ENCODE assay signal across 9 mouse cellular contexts in the genomic region with DNA sequence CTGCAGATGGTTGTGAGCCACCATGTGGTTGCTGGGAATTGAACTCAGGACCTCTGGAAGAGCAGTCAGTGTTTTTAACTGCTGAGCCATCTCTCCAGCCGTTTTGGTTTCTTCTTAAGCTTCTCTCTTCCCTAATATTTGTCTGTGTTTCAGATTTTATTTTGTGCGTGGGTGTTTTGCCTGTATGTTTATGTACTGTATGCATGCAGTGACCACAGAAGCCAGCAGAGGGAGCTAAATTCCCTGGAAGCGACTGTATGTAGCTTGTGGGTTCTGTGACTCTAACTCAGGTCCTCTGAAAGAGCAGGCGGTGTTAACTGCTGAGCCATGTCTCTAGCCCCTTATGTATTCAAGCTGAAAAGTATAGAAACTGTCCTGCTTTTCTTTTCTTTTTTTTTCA. TPM values are rescaled to one million over a fixed set of nuclear protein-coding genes. Genes with fewer than 3 reads are reported as not detected.
DNase-seq lines count a peak whose midpoint lies in the region; ATAC-seq and TF ChIP-seq lines count a peak whose summit lies in the region.
"Had no signal": no experiment of that assay in that cellular context is flagged by ENCODE, and none has a peak within 500 bp of the region (broad histone marks: within the 10 kb centered on the region; RNA-seq: fewer than 3 reads in every experiment).

No protein-coding gene starts in this region.

- TF ChIP-seq CTCF in intestine, postnatal 0 days (IDR thresholded peaks at IDR 0.05; ENCODE audit: low read depth), result peak; percentile 78

- no peaks in the 10 kb centered on the region for H3K36me3 ChIP-seq in intestine, postnatal 0 days (ENCODE audit: control insufficient read depth, insufficient read depth)
- no peaks in the 10 kb centered on the region for H3K36me3 ChIP-seq in intestine, embryonic 16.5 days (ENCODE audit: control insufficient read depth, insufficient read depth, low read length)

- no peaks in the 10 kb centered on the region for H3K27me3 ChIP-seq in intestine, postnatal 0 days (replicated peaks; ENCODE audit: control insufficient read depth, insufficient read depth, low read length)
- H3K27me3 ChIP-seq in intestine, embryonic 16.5 days (replicated peaks; ENCODE audit: control insufficient read depth, insufficient read depth, low read length), result no peaks in the 10 kb centered on the region

- no peaks in the 10 kb centered on the region; the same call in 1 of the 2 replicates for H3K4me1 ChIP-seq in intestine, postnatal 0 days (replicated peaks; ENCODE audit: control insufficient read depth, insufficient read depth, low read length)
- peaks cover 9% of the 10 kb centered on the region for H3K4me1 ChIP-seq in intestine, embryonic 16.5 days (ENCODE audit: control insufficient read depth, insufficient read depth, low read length)

- H3K4me2 ChIP-seq in intestine, postnatal 0 days (replicated peaks; ENCODE audit: low read depth), result no peak overlapping the region
- H3K4me2 ChIP-seq in intestine, embryonic 16.5 days (ENCODE audit: low read depth, low read length), result no peak overlapping the region

- H3K4me3 ChIP-seq in intestine, postnatal 0 days (ENCODE audit: low read depth, low read length), result no peak overlapping the region
- H3K4me3 ChIP-seq in intestine, embryonic 16.5 days (ENCODE audit: low read length), result no peak overlapping the region
- H3K4me3 ChIP-seq: myocyte had no signal

- DNase-seq in CD4-positive helper T cell, adult 2 months (ENCODE audit: low read depth, low spot score), result peak; percentile 84
- peak; percentile 88 for DNase-seq in R1 (ENCODE audit: low read depth, low spot score)
- peak; percentile 84 for DNase-seq in naive thymus-derived CD4-positive, alpha-beta T cell, adult 2 months (ENCODE audit: low read depth)
- DNase-seq in gastrocnemius, postnatal 25 days, result no peak
- DNase-seq in cerebellum, adult 9-11 months, result no peak

- H3K9ac ChIP-seq in intestine, postnatal 0 days (ENCODE audit: low read depth, low read length), result no peak overlapping the region
- H3K9ac ChIP-seq in intestine, embryonic 16.5 days (ENCODE audit: low read depth, low read length), result no peak overlapping the region

- H3K9me3 ChIP-seq in intestine, postnatal 0 days (ENCODE audit: control insufficient read depth), result no peaks in the 10 kb centered on the region
- H3K9me3 ChIP-seq in intestine, embryonic 16.5 days (ENCODE audit: control insufficient read depth, low read length), result peaks cover 1% of the 10 kb centered on the region; the same call in 1 of the 2 replicates

- no peak overlapping the region for H3K27ac ChIP-seq in intestine, postnatal 0 days (ENCODE audit: low read depth, low read length)
- H3K27ac ChIP-seq in intestine, embryonic 16.5 days (ENCODE audit: low read length), result no peak overlapping the region

- ATAC-seq in intestine, postnatal 0 days, result no peak
- no peak for ATAC-seq in intestine, embryonic 16.5 days
- ATAC-seq in megakaryocyte progenitor cell, adult 5-6 weeks (replicated peaks; ENCODE audit: poor library complexity), result no peak; the same call in 1 of the 2 replicates

- WGBS in intestine, postnatal 0 days, result 66% methylated on average over 4 of the region's 4 CpGs
- 58% methylated on average over 4 of the region's 4 CpGs for WGBS in intestine, embryonic 16.5 days

RNA-seq across cellular contexts. Expression of a gene that starts 3.4 kb away (rescaled TPM):
- 271 and 315 TPM in 2 replicates for polyA plus RNA-seq in intestine, postnatal 0 days (2015; fragmentation: Nextera tagmentation; extraction: Ambion mirVana)
- polyA plus RNA-seq in intestine, embryonic 16.5 days (2015; fragmentation: Nextera tagmentation; extraction: Ambion mirVana), result 295 and 311 TPM in 2 replicates
- 187 and 190 TPM in 2 replicates for total RNA-seq in megakaryocyte progenitor cell, adult 5-6 weeks (2015)
- 79.3 and 105 TPM in 2 replicates for total RNA-seq in megakaryocyte progenitor cell, adult 5-6 weeks (2017)
- total RNA-seq in gastrocnemius, postnatal 25 days (2021), result 10 to 100 TPM in 1 of 2 experiments, 1 to 10 TPM in 1; 7.1 to 10.7 TPM

RNA-seq across cellular contexts. Expression of a gene that starts 28.7 kb away (rescaled TPM):
- polyA plus RNA-seq in intestine, postnatal 0 days (2015; fragmentation: Nextera tagmentation; extraction: Ambion mirVana), result 29.8 and 32.7 TPM in 2 replicates
- polyA plus RNA-seq in intestine, embryonic 16.5 days (2015; fragmentation: Nextera tagmentation; extraction: Ambion mirVana), result 35.0 and 38.4 TPM in 2 replicates
- 0.07 TPM in 1 of 2 replicates, not detected in the other for total RNA-seq in megakaryocyte progenitor cell, adult 5-6 weeks (2015)
- total RNA-seq in megakaryocyte progenitor cell, adult 5-6 weeks (2017), result not detected in 2 replicates
- total RNA-seq in gastrocnemius, postnatal 25 days (2021), result 1 to 10 TPM in 1 of 2 experiments, under 1 TPM in 1; 0.75 to 1.4 TPM

RNA-seq across cellular contexts. Expression of a gene that starts 48.1 kb away (rescaled TPM):
- 4.8 TPM in 2 replicates for polyA plus RNA-seq in intestine, postnatal 0 days (2015; fragmentation: Nextera tagmentation; extraction: Ambion mirVana)
- polyA plus RNA-seq in intestine, embryonic 16.5 days (2015; fragmentation: Nextera tagmentation; extraction: Ambion mirVana), result 20.2 and 25.4 TPM in 2 replicates
- total RNA-seq in megakaryocyte progenitor cell, adult 5-6 weeks (2015), result 28.0 and 30.5 TPM in 2 replicates
- total RNA-seq in megakaryocyte progenitor cell, adult 5-6 weeks (2017), result 19.8 and 25.7 TPM in 2 replicates
- under 1 TPM in 1 of 2 experiments, not detected in 1; 0.49 TPM for total RNA-seq in gastrocnemius, postnatal 25 days (2021)

Comparison
In these comparisons a context has a peak if more than half of its experiments do, and no peak if none do; other contexts are left out.
1. DNase-seq: peak in CD4-positive helper T cell, adult 2 months (single experiment), R1 (single experiment) and naive thymus-derived CD4-positive, alpha-beta T cell, adult 2 months (single experiment); none in gastrocnemius, postnatal 25 days (single experiment) and cerebellum, adult 9-11 months (single experiment).
2. RNA of a gene that starts 3.4 kb away (total RNA-seq): 79.3 to 190 TPM in megakaryocyte progenitor cell, adult 5-6 weeks; 7.1 to 10.7 TPM in gastrocnemius, postnatal 25 days; every median in the first group is over 4 times any median in the second.
3. RNA of a gene that starts 48.1 kb away (total RNA-seq): 19.8 to 30.5 TPM in megakaryocyte progenitor cell, adult 5-6 weeks; 0.49 TPM in gastrocnemius, postnatal 25 days; every median in the first group is over 10 times any median in the second.